Mouse (Mus musculus): ENCODE measurements around the gene Ddo.

Gene Ddo

DNA sequence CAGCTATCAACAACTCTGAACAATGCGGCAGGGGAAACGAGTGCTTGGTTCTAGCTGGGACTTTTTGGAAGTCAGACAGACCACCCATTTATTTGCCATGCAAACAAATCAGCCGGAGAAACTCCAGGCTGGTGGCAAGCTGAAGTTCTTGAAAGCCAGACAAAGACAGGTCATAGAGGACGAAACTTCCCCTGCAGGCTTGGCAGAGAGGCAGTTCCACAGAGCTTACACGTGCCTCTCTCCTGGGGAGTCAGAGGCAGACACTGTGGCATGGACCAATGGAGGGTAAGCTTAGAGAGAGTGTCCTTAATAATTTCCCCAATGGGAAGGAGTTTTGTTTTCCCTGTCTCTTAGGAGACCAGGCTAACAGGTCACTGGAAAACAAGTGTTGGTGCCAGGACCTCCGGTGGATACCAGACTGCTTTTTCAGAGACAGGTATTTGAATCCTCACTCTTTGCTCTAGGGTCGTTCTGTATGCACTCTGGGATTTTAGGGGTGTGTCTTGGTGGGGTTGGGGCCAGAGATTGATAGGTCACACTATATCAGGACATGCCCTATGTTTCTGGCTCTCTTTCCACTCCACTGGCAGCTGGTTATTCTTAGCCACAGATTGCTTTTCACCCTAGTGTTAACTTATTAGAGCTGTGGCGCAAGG is at the start of gene Ddo:
Gene Ddo, plus strand, starts transcription at position 356 of the 656 bp plus-strand sequence.
- no peak for DNase-seq (ENCODE audit: low read depth, low spot score)
- H3K36me3 ChIP-seq (ENCODE audit: control insufficient read depth, insufficient read depth, low read length, poor library complexity, severe bottlenecking), result no peaks in the 10 kb centered on the region
- no peaks in the 10 kb centered on the region for H3K27me3 ChIP-seq (ENCODE audit: control insufficient read depth, insufficient read depth, low read length, poor library complexity, severe bottlenecking)

- peak; percentile 27 for DNase-seq (ENCODE audit: low read depth, low spot score)
- no peaks in the 10 kb centered on the region for H3K27me3 ChIP-seq (ENCODE audit: control insufficient read depth, insufficient read depth, low read length, poor library complexity, severe bottlenecking)
- no peaks in the 10 kb centered on the region for H3K36me3 ChIP-seq (ENCODE audit: control insufficient read depth, insufficient read depth, low read length, poor library complexity, severe bottlenecking)
Observed at GRCm38 (mm10) chr10:40583584-40584255, 46.1 kb upstream of the Ddo start.

DNA sequence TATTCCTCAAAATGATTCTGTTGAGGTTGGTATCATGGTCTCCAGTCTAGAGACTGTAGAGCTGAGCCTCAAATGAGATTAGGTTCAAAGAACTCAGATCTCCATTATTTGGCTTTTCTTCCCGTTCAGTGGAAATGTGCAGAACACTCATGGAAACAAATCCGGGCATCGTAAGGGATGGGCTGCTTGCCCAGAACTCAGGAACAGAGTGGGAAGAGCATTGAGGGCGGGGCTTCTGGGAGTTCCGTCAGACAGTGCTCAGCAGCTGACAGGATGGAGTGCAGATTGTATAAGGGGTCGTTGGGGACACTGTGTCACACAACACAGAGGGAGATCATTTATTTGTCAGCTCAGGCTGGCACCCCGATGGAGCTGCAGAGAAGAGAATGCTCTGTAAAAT is 37.6 kb upstream of the Ddo start:
- no peaks in the 10 kb centered on the region for H3K27me3 ChIP-seq (ENCODE audit: control insufficient read depth, insufficient read depth, low read length, poor library complexity, severe bottlenecking)
- no peaks in the 10 kb centered on the region for H3K36me3 ChIP-seq (ENCODE audit: control insufficient read depth, insufficient read depth, low read length, poor library complexity, severe bottlenecking)
- no peak for DNase-seq (ENCODE audit: low read depth, low spot score)

GRCm38 (mm10) chr10:40597177-40597576 is 32.6 kb upstream of the Ddo start:
- H3K27me3 ChIP-seq (ENCODE audit: control insufficient read depth, insufficient read depth, low read length, poor library complexity, severe bottlenecking), result no peaks in the 10 kb centered on the region
- no peak for DNase-seq (ENCODE audit: low read depth, low spot score)
- no peaks in the 10 kb centered on the region for H3K36me3 ChIP-seq (ENCODE audit: control insufficient read depth, insufficient read depth, low read length, poor library complexity, severe bottlenecking)

DNA sequence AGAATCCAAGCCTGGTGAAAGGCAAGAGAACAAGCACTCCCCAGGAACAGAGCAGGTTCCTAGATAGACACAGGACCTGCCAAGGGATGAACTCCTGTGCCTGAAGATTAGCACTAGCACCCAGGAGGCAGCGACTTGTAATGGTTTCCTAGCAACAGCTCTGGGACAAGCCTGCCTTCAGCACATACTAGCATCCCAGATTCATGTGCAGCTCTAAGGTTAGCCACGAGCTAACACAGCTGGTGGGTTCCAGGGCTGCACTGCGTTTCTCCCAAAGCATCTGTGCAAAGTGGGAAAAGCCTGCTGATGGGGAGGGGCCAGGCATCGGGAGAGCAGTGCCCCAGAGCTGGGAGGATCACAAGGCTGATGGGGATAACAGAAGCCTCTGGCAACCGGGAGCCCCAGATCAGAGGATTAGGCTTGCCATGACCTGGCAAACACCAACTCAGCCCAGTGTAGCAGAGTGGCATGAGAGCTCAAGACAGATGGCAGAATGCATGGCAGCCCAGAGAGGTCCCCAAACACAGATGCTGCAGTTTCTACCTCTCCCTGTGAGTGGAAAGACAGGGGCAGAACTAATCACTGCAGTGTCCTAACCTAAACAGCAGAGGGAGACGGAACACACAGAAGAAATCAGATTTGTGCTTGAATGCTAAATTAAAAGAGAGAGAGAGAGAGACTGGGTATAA is 25.0 kb upstream of the Ddo start:
- no peak for DNase-seq (ENCODE audit: low read depth, low spot score)
- no peaks in the 10 kb centered on the region for H3K27me3 ChIP-seq (ENCODE audit: control insufficient read depth, insufficient read depth, low read length, poor library complexity, severe bottlenecking)
- H3K36me3 ChIP-seq (ENCODE audit: control insufficient read depth, insufficient read depth, low read length, poor library complexity, severe bottlenecking), result no peaks in the 10 kb centered on the region

DNA sequence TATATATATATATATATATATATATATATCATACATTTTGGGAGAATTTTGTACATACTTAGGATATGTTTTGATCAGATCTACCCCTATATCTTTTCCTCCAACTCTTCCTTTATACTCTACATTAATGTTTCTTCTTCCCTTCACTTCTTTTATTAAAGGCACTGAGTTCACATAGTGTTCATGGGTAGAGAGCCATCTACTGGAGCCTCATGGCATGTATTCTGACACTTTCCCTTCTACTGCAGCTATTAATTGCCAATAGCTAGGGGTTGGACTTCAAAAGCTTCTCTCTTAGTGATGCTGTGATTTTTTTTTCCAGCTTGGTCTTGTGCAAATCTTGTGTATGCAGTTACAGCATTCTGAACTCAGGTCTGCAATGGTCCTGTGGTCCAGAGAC is 11.8 kb upstream of the Ddo start:
- DNase-seq (ENCODE audit: low read depth, low spot score), result peak; percentile 6
- H3K36me3 ChIP-seq (ENCODE audit: control insufficient read depth, insufficient read depth, low read length, poor library complexity, severe bottlenecking), result no peaks in the 10 kb centered on the region

GRCm38 (mm10) chr10:40619760-40620159 is 10.1 kb upstream of the Ddo start:
- DNase-seq (ENCODE audit: low read depth, low spot score), result no peak
- no peaks in the 10 kb centered on the region for H3K36me3 ChIP-seq (ENCODE audit: control insufficient read depth, insufficient read depth, low read length, poor library complexity, severe bottlenecking)
- no peaks in the 10 kb centered on the region for H3K27me3 ChIP-seq (ENCODE audit: control insufficient read depth, insufficient read depth, low read length, poor library complexity, severe bottlenecking)

More for the DNA sequence above, 11.8 kb upstream of the Ddo start:
- H3K27me3 ChIP-seq (ENCODE audit: control insufficient read depth, insufficient read depth, low read length, poor library complexity, severe bottlenecking), result no peaks in the 10 kb centered on the region

DNA sequence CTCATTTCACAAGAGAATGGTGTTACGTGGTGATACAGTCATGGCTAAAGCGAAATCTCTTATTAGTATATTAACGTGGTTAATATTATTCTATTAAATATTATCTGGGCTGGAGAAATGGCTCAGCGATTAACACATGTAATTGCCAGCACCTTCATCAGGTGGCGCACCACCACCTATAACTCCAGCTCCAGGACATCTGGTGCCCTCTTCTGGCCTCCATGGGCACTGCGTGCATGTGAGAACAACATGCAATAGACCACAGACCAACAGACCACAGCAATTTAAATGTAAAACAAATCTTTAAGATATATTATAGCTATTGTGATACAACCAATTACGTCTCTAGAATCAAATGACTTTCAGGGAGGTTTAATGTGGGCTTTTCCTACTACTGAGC is 671 bp upstream of the Ddo start:
- peak; percentile 60 for DNase-seq (ENCODE audit: low read depth, low spot score)
- H3K27me3 ChIP-seq (ENCODE audit: control insufficient read depth, insufficient read depth, low read length, poor library complexity, severe bottlenecking), result no peaks in the 10 kb centered on the region
- no peaks in the 10 kb centered on the region for H3K36me3 ChIP-seq (ENCODE audit: control insufficient read depth, insufficient read depth, low read length, poor library complexity, severe bottlenecking)

- DNase-seq (ENCODE audit: low read depth, low spot score), result no peak
- Histone ChIP-seq H3K36me3 (ENCODE audit: control insufficient read depth, insufficient read depth, low read length, poor library complexity, severe bottlenecking) (no peaks in the 10 kb centered on the region), H3K27me3 (ENCODE audit: control insufficient read depth, insufficient read depth, low read length, poor library complexity, severe bottlenecking) (no peaks in the 10 kb centered on the region)
Observed at GRCm38 (mm10) chr10:40630457-40630856, 646 bp downstream of the Ddo start.

GRCm38 (mm10) chr10:40630961-40631360 is 1.1 kb downstream of the Ddo start:
- no peaks in the 10 kb centered on the region for H3K36me3 ChIP-seq (ENCODE audit: control insufficient read depth, insufficient read depth, low read length, poor library complexity, severe bottlenecking)
- no peak for DNase-seq (ENCODE audit: low read depth, low spot score)
- H3K27me3 ChIP-seq (ENCODE audit: control insufficient read depth, insufficient read depth, low read length, poor library complexity, severe bottlenecking), result no peaks in the 10 kb centered on the region

- no peaks in the 10 kb centered on the region for H3K36me3 ChIP-seq (ENCODE audit: control insufficient read depth, insufficient read depth, low read length, poor library complexity, severe bottlenecking)
- H3K27me3 ChIP-seq (ENCODE audit: control insufficient read depth, insufficient read depth, low read length, poor library complexity, severe bottlenecking), result no peaks in the 10 kb centered on the region
- DNase-seq (ENCODE audit: low read depth, low spot score), result no peak
Observed at GRCm38 (mm10) chr10:40632087-40632486, 2.3 kb downstream of the Ddo start.

DNA sequence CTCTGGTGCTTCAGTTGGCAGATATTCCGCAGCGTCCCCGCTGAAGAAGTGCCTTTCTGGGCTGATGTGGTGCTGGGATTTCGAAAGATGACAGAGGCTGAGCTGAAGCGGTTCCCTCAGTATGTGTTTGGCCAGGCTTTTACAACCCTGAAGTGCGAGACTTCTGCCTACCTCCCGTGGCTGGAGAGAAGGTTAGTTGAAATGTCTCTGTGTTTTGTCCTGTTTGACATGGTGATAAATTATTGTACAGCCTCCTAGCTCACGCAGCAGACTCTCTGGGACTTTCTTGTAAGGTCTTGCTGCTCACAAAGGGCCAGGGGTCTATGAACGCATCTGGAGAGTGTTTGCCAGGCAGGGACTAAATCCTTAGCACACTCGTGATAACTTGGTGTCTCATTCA is 7.5 kb downstream of the Ddo start:
- H3K27me3 ChIP-seq (ENCODE audit: control insufficient read depth, insufficient read depth, low read length, poor library complexity, severe bottlenecking), result no peaks in the 10 kb centered on the region
- no peak for DNase-seq (ENCODE audit: low read depth, low spot score)
- H3K36me3 ChIP-seq (ENCODE audit: control insufficient read depth, insufficient read depth, low read length, poor library complexity, severe bottlenecking), result no peaks in the 10 kb centered on the region

DNA sequence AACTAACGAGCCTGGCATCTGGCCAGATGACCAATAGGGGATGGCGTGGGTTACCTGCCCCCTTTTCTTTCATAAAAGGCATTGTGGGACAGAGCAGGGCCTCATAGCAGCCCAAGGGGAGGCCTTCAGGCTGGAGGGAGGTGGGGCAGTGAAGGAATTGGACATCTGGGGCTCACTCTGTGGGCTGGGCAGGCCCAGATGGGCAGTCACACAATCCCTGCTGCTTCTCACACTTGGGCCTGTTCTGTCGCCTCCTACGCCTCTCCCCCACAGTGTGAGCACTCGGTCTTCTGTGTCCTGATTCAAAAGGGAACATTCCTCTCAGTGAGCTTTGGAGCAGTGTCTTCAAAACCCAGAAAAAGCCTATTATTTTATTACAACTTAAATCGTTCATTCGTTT is 8.5 kb downstream of the Ddo start:
- H3K36me3 ChIP-seq (ENCODE audit: control insufficient read depth, insufficient read depth, low read length, poor library complexity, severe bottlenecking), result no peaks in the 10 kb centered on the region
- no peak for DNase-seq (ENCODE audit: low read depth, low spot score)
- no peaks in the 10 kb centered on the region for H3K27me3 ChIP-seq (ENCODE audit: control insufficient read depth, insufficient read depth, low read length, poor library complexity, severe bottlenecking)

DNA sequence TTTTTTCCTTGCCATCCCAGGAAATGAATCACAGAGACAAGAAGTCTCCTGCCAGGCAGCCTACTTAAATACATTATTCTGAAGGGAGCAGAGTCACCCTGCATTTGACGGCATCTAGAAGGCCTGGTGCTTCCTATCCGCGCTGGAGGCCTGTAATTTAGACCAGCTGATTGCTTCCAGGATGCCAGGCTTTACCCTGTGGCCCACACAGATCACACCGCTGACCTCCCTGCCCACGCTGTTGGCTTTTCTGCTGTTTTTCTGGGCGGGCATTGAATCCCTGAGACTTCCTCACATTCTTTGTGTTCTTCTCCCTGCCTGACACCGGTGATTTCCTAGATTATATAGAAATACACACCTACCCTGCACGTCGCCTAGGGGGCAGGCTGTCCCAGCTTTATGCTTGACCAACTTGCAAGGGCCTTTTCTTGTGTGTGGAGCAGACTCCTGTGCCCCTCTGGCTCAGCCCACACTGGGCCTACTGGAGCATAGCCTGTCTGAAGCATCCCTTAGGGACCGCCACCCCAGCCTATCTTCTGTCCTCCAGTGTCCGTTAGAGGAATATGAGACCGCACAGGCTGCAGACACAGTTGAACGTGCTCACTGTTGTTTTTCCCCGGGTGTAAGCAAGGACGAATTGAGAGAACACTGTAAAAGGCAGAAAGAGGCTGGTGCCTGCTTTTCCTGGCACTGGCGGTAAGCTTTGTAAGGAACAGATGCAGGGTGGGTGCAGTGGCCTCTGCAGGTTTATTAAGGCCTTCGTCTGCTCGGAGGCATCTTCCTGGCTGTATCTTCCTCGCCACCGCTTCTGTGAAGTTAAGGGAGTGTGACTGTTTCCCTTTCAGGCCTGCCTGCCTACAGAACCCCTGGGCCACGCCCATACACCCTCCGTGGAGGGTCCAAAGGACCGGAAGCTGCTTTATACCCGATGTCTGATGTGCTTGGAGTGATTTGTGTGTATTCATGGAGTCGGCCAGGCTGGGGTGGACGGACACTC is 9.3 kb downstream of the Ddo start:
- H3K27me3 ChIP-seq (ENCODE audit: control insufficient read depth, insufficient read depth, low read length, poor library complexity, severe bottlenecking), result no peaks in the 10 kb centered on the region
- no peak for DNase-seq (ENCODE audit: low read depth, low spot score)
- H3K36me3 ChIP-seq (ENCODE audit: control insufficient read depth, insufficient read depth, low read length, poor library complexity, severe bottlenecking), result no peaks in the 10 kb centered on the region
